Mouse (Mus musculus) granulocyte monocyte progenitor cell, adult 5-6 weeks (primary cell): Measurements from ENCODE around the gene Grin2d. TPM values are rescaled to one million over a fixed set of nuclear protein-coding genes. Genes with fewer than 3 reads are reported as not detected.

Source experiments
- ATAC-seq: replicated peaks from 2 replicates; pipeline ENCODE4 v1.8.0; 2016; ENCODE audit warnings: mild to moderate bottlenecking, moderate TSS enrichment, inconsistent platforms; ENCODE audit not compliant: poor library complexity, severe bottlenecking
- total RNA-seq, 2 experiments: library from RNA; stranded (forward) in 1 of 2; stranded (reverse) in 1 of 2; fragments of 200-712, 200-1000 nt in 1 of 2; fragments of >200 nt in 1 of 2; fragmentation: Nextera tagmentation in 1 of 2; gene quantifications; 2 replicates each; pipeline ENCODE4 v1.2.3; 2014 to 2017

Grin2d gene
- total RNA-seq, 2 experiments from 2014 or later, result not detected

DNA sequence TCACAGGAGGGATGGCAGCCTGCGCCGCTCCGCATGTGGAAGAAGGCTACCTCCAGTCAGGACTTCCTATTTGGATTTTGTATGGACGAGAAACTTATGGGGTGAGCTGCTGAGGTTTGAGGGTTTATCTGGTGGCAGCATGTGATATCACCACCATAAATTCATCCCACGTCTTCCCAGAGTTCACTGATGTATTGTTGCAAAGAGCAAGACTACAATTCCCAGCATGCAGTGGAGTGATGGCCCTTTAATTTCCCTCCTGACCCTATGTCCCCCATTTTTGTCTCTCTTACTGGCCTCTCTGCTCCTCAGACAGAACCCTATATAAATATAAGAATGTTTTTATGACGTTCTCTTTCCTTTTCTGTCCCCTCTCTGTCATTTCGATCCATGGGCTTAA lies 15.4 kb downstream of the Grin2d start:
- no peak for ATAC-seq

DNA sequence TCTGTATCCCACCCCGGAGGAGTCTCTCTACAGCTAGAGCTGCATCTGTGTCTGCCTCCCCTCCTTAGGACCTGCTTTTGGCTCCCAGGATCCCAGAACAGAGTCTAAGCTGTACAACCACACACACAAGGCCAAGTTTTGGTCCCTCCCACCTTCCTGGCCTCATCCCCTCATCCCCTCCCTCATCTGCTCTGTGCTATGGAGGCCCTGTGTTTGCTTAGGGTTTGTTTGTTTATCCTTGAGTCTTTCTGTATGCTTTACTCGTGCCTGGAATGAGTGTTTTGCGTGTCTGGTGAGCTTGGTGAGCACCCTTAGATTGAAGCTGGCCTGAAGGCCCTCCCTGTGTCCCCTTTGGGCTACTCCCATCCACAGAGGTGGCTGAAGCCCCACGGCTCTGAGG lies 19.2 kb downstream of the Grin2d start:
- no peak for ATAC-seq

DNA sequence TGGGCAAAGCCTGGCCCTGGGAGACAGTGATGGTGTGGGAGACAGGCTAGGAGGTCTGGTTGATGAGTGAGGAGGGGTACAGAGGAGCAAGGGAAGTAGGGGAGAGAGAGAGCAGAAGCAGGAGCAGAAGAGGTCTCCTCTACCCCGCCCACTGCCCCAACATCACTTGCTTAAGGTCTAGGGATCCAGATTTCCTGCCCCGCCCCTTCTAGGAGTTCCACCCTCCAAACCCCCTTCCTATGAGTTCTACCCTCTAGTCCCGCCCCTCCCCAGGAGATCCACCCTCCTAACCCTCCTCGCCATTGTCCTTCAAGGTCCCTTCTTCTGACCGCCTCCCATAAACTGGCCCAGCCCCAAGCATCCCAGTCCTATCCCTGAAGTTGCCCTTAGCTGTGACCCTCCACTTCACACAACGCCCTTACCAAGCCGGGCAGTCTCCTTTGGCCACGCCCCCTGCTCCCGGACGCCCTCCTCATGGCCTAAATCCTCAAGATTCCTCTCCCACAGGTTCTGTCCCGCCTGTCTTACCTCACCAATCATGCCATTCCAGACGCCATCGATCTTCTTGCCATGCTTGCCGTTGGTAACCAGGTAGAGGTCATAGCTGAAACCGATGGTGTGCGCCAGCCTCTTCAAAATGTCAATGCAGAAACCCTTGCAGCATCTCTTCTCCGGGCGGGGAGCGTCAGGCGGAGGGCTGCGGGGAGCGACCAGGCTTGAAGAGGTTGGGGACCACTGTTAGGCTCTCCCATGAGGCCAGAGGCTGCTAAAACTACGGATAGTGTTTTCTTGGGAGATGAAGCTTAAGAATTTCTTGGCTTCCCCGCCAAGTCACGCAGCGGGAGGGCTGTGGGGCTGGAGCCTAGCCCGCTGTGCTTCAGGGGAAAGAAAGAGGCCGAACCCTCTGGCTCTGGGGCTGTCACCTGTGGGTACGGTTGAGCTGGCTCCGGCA lies 21.0 kb downstream of the Grin2d start:
- ATAC-seq, result peak; percentile 51

- ATAC-seq, result no peak
Observed at GRCm38 (mm10) chr7:45853089-45853488, 25.1 kb downstream of the Grin2d start.

DNA sequence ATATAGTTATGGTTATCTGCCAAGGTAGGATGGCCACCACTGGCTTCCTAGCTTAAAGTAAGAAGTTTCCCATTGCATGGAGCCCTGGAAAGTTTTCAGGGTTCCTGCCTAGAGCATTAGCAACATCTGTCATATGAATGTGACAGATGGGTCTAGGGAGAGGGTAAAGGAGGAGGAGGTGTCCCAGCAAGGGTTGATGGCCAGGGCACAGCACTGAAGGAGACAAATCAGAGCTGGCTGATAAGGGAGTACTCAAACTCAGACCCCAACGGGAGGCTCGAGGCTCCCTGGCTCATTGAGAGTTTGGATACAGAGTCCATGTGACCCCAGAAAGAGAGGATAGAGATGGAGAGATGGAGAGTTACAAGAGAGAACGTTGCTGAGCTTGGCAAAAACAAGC lies 27.5 kb downstream of the Grin2d start:
- ATAC-seq, result no peak

GRCm38 (mm10) chr7:45848447-45849027 lies 29.6 kb downstream of the Grin2d start:
- ATAC-seq, result no peak

DNA sequence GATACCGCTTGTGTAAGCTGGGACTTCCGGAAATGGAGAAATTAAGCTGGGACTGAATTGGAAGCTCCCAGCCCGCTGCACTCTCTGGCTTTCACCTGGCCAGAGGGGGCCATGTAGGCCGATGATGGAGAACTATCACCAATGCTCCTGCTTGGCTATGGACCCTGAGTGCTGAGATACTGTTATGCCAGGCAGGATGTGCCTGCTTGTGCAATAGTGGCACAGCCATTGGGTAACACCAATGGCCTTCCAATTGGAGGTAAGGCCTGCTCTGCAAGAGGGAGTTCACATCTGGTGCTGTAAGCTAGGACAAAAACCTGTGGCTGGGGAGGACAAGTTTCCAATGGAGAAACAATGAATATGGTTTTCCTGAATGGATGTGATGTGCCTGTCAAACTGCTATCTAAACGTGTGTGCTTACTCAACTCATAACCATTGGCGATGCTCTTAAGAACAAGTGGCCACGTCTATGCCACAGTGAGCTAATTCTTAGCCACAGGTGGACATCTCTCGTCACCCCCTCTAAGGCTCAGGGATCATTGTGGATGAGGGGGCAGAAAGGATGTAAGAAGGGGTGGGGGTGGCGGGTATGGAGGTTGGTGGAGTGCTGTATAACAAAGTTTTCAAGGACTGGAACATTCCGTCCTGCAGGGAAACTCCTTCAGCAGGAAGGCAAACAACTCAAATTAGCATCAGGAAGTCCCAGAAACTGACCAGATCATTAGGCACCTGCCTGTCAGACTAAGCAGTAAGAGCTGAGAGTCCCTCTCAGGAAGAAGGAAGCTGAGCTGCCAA lies 35.0 kb downstream of the Grin2d start:
- peak; percentile 79 for ATAC-seq

DNA sequence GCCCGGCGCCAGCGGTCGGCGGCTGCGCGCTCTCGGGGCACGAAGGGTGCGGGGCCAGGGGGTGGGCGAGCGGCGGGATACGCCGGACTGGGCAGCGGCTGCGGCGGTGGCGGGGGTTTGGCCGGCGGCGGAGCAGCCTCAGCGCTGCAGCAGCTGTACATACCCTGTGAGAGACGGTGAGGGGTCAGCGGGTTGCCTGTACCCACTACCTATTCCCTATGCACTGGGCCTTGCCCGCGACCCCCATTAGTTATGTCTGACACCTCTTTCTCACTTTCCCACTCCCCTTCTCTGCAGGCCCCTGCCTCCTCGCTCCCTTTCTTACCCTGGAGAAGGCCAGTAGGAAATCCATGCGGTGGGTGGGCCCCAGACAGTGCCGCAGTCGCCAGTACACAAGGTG lies 44.3 kb downstream of the Grin2d start:
- ATAC-seq, result no peak

DNA sequence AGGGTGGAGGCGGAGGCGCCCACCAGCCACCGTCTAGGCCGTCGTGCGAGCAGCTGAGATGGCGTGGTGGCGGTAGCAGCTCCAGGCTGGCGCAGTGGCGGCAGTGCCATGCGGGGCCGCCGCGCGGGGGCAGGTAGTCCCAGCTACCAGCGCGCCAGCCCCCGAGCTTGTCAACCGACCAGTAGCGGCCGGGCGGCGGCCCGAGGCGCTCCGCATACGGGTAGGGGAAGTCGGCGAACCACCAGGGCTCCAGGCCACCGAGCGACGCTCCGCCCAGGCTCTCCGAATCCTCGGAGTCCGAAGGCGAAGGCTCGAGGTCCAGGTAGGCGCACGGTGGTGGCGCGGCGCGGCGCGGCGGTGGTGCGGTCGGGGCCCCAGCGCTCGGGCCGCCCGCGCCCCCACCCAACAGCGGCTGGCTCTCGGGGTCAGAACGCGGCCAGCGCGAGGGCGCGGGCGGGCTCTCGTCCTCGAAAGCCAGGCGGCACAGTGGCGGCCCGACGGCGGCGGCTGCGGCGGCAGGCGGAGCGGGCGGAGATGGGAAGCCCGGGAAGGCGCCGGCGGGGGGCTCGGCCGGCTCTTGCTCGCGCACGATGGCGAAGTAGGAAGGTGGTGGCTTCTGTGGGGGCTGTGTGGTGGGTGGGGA lies 44.9 kb downstream of the Grin2d start:
- ATAC-seq, result peak; percentile 44

DNA sequence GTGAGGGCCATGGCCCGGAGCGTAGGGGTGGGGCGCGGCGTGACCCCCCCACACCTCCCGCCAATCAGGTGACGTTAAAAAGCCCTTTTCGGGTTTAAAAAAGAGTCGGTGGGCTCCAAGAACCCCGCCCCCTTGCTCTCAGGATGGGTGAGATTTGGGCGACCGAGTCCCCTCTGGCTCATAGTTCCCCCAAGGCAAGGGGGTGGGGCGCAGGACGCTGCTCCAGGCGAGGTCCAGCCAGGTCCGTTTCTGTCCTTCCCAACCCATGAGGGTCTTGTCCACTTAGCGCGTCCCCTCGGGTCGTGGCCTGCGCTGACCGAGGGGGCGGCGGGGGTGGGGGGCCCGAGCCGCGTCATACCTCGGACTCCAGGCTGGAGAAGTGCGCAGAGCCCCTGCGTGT lies 45.8 kb downstream of the Grin2d start:
- no peak for ATAC-seq

- ATAC-seq, result no peak
Observed at GRCm38 (mm10) chr7:45831128-45831525, 47.1 kb downstream of the Grin2d start.

DNA sequence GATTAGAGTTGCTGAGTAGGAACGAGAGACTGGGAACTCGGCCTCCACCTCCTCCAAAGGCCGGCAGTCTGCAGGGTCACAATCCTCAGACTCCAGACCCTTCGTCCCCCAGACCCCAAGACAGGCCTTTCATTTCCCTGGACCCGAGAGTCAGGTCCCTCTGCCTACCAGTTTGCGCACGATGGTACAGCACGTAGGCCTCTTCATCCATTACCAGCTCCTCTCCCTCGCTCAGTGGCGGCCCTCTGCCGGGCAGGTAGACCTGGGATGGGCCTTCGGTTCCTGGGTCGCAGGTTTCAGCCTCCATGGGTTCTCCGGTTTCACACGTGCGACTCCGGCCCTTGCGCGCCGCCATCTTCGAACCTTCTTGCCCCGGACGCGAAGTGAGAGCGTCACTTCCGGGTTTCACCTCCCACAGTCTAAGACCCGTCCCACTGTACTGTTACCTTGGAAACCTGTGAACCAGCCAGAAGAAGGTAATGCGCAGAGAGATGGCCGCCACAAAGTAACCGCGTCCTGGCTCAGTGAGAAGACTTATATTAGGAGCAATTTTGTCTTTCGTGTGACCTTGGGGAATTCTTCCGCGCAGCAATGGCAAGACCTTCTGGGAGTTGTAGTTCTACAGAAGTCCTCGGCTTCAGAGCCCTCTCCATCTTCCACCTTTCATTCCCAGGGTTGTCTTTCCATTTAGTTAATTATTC lies 47.6 kb downstream of the Grin2d start, which contains the start of gene Grwd1:
Gene Grwd1 (minus strand): TSS at position 518 of the 701 bp plus-strand sequence.
- ATAC-seq, result peak; percentile 85

DNA sequence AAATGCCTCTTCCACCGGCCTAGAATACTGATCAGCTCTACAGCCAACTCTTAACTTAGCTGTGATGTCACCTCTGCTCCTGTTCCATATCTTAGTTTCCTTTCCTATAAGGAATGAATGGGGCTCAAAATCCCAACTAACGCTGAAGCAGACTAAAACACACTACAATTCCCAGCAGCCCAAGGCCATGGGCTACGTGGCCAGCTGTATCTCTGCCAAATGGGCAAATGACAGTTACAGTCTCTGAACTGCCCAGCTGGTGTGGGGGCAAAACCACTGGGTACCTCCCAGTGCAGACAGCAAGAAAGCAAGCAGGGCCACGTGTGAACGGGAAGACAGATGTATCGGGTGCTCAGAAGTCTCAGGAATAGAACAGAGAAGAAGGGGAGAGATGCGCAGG lies 51.5 kb downstream of the Grin2d start:
- no peak for ATAC-seq

- ATAC-seq, result no peak
Observed at GRCm38 (mm10) chr7:45824598-45824997, 53.6 kb downstream of the Grin2d start, which contains the start of gene Kcnj14. Gene Kcnj14, minus strand, starts transcription at chr7:45824782.

DNA sequence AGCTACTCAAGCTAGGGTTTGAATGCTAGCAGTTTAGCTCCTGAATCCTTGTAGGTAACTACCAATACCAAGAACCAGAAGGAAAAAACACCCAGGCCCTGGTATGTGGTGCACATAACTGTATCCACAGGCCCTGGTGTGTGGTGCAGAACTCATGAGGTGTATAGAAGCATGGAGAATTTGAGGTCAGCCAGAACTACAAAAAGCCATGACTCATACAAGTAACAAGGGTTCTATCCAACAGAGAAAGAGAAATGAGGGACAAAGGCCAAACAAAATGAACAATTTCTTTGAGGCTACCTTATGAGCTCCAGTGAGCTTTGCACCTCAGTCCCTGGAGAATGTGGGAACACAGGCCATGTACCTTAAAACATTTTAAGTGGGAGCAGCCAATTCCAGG lies 57.3 kb downstream of the Grin2d start:
- no peak for ATAC-seq

DNA sequence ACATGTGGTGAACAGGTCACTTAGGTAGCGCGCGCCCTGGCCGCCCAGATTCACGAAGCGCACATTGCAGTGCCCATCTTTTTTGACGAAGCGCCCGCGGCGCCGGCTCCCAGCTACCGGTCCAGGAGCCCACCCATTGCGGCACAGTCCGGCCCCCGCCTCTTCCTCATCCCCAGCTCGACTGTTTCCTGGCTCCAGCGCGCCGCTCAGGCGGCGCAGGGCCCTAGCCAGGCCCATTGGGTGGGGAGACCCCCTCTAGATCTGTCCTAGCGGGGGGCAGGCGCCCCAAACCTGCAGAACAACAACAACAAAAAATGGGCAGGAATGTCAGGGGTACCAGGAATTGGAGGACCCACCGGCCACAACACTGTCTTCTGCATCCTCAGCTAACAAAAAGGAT lies 58.3 kb downstream of the Grin2d start:
- peak; percentile 15; the same call in 1 of the 2 replicates for ATAC-seq

GRCm38 (mm10) chr7:45815984-45816351 lies 62.2 kb downstream of the Grin2d start:
- ATAC-seq, result no peak

GRCm38 (mm10) chr7:45815323-45815983 lies 62.7 kb downstream of the Grin2d start:
- ATAC-seq, result no peak

DNA sequence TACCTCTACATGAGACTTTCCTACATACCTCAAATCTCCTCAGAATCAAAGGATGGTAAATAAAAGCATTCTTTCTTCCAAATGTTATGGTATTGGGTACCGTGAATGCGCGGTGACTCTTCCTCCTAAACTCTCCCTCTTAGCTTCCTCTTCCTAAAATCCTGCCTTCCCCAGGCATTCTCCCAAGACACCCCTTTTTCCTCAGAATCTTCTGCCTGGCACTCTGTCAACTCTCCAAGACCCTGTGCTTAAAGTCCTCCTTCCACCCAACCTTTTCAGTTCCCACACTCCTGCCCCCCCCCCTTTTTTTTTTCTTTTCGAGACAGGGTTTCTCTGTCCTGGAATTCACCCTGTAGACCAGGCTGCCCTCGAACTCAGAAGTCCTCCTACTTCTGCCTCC lies 63.3 kb downstream of the Grin2d start:
- ATAC-seq, result no peak
